ENCODE assay signal across 18 mouse cellular contexts in the genomic region with DNA sequence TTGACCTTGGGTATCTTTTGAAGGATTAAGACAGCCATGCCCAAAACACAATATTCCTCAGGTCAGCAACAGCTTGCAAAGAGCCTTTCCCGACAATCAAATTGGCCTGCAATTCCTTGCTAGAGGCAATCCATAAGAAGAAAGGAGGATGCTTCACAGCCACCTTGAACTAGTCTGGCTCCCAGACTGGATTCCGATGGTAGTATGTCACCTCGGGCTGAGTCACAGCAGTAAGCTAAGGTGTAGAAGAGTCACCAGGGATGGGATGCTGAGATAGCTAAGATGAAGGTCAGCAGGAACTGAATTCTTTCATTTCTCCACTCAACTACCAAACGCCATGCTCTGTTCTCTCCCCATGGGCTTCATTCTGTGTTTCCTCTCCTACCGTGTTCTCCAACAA. TPM values are rescaled to one million over a fixed set of nuclear protein-coding genes. Genes with fewer than 3 reads are reported as not detected.
"Had no signal": no experiment of that assay in that cellular context is flagged by ENCODE, and none has a peak within 500 bp of the region (broad histone marks: within the 10 kb centered on the region; RNA-seq: fewer than 3 reads in every experiment).

No protein-coding gene starts in this region.

- H3K4me3 ChIP-seq: left cerebral cortex, adult 2 months; liver, embryonic 13.5 days; neural tube, embryonic 12.5 days; neural tube, embryonic 15.5 days had no signal

- H3K27ac ChIP-seq: left cerebral cortex, adult 2 months; liver, embryonic 13.5 days; neural tube, embryonic 12.5 days; neural tube, embryonic 15.5 days; stomach, postnatal 0 days had no signal

- H3K27me3 ChIP-seq: liver, embryonic 13.5 days; neural tube, embryonic 12.5 days; neural tube, embryonic 15.5 days had no signal

- H3K4me2 ChIP-seq: liver, embryonic 13.5 days; midbrain, embryonic 11.5 days; neural tube, embryonic 12.5 days; neural tube, embryonic 15.5 days had no signal

- H3K4me1 ChIP-seq: liver, embryonic 13.5 days had no signal

- H3K9me3 ChIP-seq: liver, embryonic 13.5 days; neural tube, embryonic 12.5 days; neural tube, embryonic 15.5 days had no signal

- H3K9ac ChIP-seq: liver, embryonic 13.5 days; neural tube, embryonic 12.5 days; neural tube, embryonic 15.5 days had no signal

- H3K36me3 ChIP-seq: liver, embryonic 13.5 days; neural tube, embryonic 12.5 days; neural tube, embryonic 15.5 days had no signal

- DNase-seq: kidney, postnatal 10 days; kidney, postnatal 36 days; layer of hippocampus, postnatal 36 days; liver, embryonic 13.5 days; lung, adult 2 months; lung, postnatal 14 days; lung, postnatal 4 days; midbrain, embryonic 14.5 days; right cerebral cortex, adult 18-20 months; right cerebral cortex, postnatal 14 days; right cerebral cortex, postnatal 4 days; thymus, postnatal 25 days had no signal

RNA-seq across cellular contexts. Expression of a gene that starts 13.8 kb away (rescaled TPM):
- total RNA-seq: megakaryocyte-erythroid progenitor cell, adult 5-6 weeks had no signal
